Mouse (Mus musculus): Measurements from ENCODE around the gene Cyp4f15.

GRCm38 (mm10) chr17:32722771-32723170, 37.3 kb downstream of the Cyp4f15 start:
- TF ChIP-seq CTCF (conservative IDR thresholded peaks at IDR 0.05; ENCODE audit: low read length) = no peak
- TF ChIP-seq POU5F1 (IDR thresholded peaks at IDR 0.05; ENCODE audit: borderline replicate concordance, low read length) = no peak
- no peak for TF ChIP-seq NANOG (IDR thresholded peaks at IDR 0.05; ENCODE audit: borderline replicate concordance, low read length)
